Mouse (Mus musculus) left cerebral cortex, adult 8-10 months (tissue): ENCODE measurements around the gene Wfdc6b. TPM values are rescaled to one million over a fixed set of nuclear protein-coding genes. Genes with fewer than 3 reads are reported as not detected.
"Not testable (repeated sequence)": the region's sequence is repeated elsewhere in the genome, so short reads cannot be mapped to it uniquely, and the experiment has no call there.

ENCODE experiments used
- DNase-seq, 2 experiments: peaks; one replicate each; pipeline ENCODE4 v3.0.0; 2022; ENCODE audit warnings: low spot score in 2 of 2
- total RNA-seq, 4 experiments: library from RNA; stranded (reverse); gene quantifications; 2 replicates each; pipeline ENCODE4 v1.2.4; 2022

Wfdc6b gene
- not detected for total RNA-seq

DNA sequence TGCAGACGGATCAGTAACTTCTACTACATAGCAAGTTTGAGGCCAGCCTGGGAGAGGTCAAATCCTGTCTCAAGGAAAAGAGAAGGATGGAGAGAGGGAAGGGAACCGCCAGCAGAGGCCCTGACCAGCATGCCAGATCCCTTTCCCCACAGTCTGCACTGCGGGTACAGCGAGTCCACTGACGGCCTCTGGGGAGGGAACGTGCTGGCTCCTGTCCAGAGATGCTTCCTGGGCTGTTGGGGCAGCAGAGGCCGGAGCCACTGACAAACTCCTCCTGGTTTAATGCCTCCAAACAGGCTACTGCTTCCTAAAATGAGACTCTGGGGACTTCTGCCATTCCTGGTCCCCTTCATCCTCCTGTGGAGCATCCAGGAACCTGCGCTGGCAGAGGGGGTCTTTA is at the start of gene Wfdc6b, which contains the start of gene Wfdc8:
Gene Wfdc6b, plus strand, starts transcription at position 52 of the 400 bp plus-strand sequence.
Gene Wfdc8, minus strand, starts transcription at position 156 of the 400 bp plus-strand sequence.
- DNase-seq, result not testable (repeated sequence)

DNA sequence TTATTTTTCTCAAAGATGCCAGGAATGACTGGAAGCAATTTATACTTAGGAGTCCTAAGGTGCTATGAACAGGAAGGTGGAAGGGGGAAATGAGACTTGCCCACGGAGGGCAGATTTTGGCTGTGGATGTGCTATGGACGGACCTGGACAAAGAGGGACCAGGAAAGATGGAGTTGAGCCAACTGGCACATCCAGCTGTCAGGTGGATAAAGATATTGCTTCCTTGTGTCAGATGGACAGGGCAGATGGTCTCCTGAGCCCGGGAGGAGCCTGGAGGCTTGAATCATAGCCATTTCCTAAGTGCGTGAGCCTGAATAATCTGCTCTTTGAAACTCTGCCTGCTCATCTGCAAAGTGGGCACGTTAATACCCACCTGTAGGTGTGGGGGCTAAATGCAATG is 49.0 kb upstream of the Wfdc6b start:
- DNase-seq, result no peak

DNA sequence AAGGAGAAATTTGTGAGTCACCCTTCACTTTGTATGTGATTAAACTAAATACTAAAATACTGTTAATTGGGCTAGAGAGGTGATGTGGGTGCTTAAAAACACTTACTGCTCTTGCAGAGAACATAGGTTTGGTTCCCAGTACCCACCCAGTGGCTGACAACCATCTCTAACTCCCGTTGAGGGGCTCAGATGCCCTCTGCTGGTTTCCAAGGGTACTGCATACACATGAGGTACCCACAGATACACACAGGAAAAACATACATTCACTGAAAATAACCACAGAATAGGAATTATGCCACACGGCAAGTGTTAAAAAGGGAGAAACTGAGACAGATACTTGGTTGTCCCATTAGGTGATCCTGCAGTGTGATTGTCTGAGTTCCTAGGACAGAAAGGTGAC is 46.3 kb upstream of the Wfdc6b start:
- no peak for DNase-seq

DNA sequence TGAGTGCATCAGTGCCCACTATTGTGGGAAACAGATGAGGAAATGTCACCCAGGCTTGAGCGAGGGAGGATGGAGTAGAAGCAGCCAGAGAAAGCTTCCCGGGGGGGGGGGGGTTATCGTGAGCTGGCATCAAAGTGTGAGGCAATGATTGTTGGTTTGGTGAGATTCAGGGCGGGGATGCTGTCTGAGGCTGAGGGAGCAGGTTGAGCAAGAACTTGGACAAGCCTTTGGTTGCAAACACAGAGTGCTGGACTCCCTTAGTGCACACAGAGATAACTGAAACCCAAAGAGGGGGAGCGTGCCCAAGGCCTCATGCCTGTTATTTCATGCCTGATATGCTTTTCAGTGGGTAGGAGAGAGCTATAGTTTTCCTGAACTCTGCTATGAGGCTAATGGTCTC is 45.9 kb upstream of the Wfdc6b start:
- DNase-seq, result no peak

DNA sequence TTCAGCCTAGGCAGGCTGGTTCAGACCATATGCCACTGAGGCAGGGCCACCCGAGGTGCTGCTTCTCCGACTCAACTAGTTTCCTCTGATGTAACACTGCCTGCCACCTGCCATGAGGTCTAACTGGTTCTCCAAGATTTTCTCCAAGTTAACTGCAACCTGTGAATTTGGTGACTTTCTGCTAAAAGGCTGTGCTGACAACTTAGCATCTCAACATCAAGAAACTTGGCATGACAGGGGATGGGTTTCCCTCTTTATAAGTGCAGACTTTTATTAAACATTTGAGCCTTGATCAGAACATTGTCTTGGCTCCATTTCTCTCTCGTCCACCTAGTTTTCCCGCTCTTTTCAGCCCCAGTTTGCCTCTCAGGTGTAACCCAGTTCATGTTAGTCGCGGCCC is 40.0 kb upstream of the Wfdc6b start, which contains the start of gene Spint3:
Gene Spint3, minus strand, starts transcription at position 101 of the 400 bp plus-strand sequence.
- DNase-seq, result not testable (repeated sequence)

DNA sequence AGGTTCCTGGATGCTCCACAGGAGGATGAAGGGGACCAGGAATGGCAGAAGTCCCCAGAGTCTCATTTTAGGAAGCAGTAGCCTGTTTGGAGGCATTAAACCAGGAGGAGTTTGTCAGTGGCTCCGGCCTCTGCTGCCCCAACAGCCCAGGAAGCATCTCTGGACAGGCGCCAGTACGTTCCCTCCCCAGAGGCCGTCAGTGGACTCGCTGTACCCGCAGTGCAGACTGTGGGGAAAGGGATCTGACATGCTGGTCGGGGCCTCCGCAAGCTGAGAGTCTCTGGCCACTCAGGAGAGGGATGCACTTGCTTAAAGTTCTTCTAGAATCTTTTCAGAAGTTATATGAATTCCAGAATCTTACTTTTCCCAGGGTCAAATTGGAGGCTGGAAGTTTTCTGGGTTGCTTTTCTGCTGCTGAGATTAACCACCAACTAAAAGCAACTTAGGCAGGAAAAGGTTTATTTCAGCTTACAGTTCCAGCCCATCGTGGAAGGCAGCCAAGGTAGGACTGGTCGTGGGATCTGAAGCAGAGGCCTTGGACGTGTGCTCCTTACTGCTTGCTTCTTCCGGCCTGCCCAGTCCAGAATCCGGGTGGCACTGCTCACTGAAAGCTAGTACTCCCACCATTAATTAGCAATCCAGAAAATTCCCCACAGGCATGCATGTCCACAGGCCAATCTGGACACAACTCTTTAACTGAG is 28.1 kb upstream of the Wfdc6b start, which contains the start of gene Wfdc6a:
Gene Wfdc6a, minus strand, starts transcription at position 423 of the 701 bp plus-strand sequence.
- DNase-seq, result not testable (repeated sequence)

DNA sequence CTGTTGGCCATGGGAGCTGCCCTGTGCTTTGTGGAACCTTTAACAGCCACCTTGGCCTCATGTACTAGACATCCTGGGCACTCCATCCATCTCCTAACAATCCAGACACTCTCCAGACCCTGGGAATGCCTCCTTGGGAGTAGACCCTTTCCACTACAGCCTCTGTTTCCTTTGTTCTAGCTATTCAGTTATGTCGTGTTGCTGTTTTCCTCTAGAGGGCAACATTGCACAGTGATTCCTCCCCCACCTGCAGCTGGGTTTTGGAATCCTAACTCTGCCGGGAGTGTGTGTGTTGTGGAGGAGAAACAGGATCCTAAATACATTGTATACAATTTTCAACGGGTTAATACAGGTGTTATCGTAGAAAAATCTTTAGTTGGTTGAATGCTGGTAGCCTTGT is 21.3 kb upstream of the Wfdc6b start:
- DNase-seq, result no peak

DNA sequence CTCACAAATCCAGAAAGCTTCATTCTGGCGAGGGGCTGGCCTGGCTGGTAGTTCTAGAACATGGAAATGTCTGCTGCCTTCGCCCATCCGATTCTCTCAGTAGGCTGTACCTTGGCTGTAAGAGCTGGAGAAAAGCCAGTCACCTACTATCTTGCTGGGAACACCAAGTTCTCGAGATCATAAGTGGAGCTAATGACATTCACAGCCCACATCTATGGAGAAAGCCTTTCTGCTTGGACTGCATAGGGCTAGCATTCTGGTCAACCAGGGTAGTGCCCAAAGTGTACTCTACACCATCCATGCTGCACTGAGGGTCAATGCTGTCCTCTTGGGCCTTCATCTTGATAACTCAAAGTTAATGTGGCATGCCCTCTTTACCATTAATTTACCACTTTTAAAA is 19.8 kb upstream of the Wfdc6b start, which contains the start of gene Eppin:
Gene Eppin, minus strand, starts transcription at position 101 of the 400 bp plus-strand sequence.
- no peak for DNase-seq

DNA sequence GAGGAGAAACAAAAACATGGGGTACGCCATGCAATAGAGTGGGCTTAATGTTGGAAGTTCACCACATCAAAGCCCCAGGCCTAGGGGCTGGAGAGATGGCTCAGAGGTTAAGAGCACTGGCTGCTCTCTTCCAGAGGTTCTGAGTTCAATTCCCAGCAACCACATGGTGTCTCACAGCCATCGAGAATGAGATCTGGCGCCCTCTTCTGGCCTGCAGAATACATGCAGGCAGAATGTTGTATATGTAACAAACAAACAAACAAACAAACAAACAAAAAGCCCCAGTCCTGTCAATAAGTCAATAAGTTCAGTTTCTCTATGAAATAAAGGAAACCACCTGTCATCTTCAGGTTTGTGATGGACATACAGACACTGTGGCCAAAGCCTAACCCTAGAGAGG is 13.1 kb upstream of the Wfdc6b start:
- no peak for DNase-seq

DNA sequence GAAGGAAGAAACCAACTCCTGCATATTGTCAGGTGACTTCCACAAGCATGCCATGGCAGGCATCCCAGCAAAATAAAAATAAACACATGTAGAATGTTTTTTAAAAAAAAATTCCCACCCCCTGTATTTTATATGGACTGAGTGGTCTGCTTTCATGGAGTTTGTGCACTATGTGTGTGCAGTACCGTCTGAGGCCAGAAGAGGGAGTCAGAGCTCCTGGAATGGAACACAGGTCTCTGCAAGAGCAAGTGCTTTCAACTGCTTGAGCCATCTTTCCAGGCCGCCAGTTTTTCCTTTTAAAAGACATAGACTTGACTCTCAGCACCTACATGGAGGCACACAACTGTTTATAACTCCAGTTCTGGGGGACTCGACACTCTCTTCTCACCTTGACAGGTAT is 9.8 kb upstream of the Wfdc6b start:
- DNase-seq, result no peak

DNA sequence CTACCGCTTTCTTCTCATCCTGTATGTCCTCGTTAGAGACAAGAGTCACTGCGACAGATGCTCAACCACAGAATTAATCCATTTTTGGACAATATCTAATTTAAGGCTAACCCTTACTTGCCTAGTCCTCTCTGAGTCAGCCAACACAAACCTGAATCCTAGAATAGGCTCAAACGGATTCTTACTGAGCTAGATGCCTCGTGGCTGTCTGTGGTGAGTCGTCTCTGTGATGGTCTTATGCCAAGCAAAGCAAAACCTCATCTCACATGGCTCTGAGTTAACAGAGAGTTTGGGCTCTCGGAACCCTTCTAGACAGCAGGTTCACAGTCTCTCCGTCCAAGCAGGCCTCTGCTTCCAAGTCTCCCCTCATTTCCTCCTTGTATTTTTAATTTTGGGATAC is 8.9 kb upstream of the Wfdc6b start:
- peak in 1 of 2 experiments; percentile 15 for DNase-seq

DNA sequence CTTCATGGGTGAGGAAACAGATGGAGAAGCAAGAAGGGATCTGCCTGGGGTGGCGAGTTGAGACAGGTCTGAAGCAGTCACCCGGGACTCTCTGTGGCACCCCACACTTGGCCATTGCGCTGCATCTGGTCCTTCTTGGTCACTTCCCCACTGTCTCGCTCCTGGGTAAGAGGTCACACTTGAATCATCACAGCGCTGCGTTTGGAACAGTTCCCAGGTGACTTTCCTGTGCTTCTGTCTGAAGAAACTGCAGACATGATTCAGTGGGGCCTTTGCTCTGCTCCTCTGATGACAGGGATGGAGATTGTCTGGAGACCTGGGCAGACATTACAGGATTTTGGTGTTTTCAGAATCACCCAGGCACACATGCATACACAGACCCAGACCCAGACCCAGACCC is 4.5 kb upstream of the Wfdc6b start:
- no peak for DNase-seq

DNA sequence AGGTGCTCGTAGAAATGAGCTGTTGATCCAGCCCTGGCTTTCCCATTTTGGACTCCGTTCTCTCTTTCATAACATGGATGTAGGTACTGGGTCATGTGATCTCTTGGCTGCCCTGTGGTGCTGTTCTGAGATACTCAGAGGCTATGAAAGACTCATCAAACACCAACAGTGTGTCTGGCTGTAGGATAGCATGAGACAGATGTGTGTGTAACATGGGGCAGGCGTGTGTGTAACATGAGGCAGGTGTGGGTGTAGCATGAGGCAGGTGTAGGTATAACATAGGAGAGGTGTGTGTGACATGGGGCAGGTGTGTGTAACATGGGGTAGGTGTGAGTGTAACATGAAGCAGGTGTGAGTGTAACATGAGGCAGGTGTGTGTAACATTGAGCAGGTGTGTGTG is 2.1 kb downstream of the Wfdc6b start:
- no peak for DNase-seq

DNA sequence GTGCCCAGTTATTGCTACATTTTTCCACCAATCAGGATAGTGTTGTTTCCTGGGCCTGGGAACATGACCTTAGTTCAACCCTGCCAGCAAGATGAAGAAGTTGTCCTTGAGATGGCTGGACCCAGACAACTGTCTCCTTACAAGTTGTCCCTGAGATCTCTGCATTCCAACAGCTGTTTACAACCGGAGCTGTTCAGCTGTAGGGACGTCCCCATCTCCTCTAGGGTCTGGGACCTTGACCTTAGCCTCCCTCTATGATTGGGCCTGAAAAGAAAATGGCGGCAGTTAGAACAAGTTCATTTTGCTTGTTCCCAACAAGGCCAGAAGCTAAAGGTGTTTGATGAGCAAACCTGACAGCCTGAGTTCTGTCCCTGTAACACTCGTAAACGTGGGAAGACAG is 5.7 kb downstream of the Wfdc6b start:
- DNase-seq, result no peak

DNA sequence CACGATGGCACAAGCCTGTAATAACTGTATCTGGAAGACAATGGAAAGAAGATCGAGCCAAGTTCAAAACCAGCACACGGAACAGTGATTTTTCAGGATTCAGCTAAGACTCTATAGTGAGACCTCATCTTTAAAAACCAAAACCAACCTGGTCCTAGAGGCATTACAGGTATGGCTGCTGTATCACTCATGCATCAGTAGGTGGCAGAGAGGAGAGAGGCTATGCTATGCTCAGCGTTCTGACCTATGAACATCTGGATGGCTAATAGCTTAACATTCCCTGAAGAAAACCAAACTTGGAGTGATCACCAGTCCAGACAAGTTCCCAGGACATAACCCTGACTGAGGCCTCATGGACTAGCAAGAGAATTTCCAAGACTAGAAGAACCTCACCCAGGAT is 8.5 kb downstream of the Wfdc6b start:
- DNase-seq, result no peak

DNA sequence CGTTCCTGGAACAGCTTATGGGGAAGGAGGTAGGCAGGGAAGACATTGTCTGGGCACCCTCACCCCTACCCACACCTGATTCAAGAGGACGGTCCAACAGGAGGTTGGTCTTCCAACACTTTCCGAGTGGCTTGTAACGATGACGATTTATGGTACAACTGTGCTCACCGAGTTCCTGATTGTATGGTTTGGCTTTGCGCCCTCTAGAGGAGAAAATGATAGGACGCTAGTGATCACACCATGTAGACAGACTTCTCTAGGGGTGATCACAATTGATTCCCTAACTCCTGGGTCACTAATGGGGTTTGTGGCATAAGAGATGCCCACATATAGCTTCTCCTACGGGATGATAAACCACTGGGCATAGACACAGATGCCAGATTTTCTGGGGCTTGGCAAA is 21.9 kb downstream of the Wfdc6b start:
- no peak for DNase-seq

DNA sequence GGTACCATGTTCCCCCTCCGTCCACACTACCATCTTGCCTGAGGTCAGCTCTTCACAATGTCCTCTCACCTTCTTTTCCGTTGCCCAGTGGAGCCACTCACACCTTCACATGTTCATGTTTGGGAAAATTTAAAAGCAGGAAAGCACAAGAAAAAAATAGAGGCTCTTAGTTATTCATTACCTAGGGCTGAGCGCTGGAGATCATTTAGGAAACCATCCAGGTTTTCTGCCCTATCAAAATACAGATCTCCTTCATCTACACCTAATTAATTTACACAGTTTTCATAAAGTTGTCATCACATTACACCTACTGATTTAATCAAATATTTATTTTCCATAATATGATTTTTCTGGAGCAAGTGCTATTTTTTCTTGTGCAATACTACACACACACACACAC is 25.4 kb downstream of the Wfdc6b start, which contains the start of gene Wfdc16:
Gene Wfdc16, minus strand, starts transcription at position 101 of the 400 bp plus-strand sequence.
- DNase-seq, result no peak

DNA sequence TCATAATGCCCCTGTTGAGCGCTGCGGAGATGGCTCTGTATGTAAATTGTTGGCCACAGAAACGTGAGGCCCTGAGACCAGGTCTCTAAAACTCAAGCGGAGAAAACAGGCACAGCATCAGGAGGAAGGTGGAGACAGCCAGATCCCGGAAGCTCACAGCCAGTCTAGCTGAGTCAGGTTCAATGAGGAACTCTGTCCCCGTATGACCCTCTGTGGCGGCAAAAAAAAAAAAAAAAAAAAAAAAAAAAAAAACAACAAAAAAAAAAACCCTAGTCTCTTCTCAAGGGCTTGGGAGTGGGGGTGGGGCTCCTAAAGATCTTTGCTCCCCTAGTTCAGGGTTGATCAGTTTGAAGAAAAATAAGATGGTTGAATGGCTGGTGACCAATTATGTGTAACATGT is 27.8 kb downstream of the Wfdc6b start:
- no peak for DNase-seq

DNA sequence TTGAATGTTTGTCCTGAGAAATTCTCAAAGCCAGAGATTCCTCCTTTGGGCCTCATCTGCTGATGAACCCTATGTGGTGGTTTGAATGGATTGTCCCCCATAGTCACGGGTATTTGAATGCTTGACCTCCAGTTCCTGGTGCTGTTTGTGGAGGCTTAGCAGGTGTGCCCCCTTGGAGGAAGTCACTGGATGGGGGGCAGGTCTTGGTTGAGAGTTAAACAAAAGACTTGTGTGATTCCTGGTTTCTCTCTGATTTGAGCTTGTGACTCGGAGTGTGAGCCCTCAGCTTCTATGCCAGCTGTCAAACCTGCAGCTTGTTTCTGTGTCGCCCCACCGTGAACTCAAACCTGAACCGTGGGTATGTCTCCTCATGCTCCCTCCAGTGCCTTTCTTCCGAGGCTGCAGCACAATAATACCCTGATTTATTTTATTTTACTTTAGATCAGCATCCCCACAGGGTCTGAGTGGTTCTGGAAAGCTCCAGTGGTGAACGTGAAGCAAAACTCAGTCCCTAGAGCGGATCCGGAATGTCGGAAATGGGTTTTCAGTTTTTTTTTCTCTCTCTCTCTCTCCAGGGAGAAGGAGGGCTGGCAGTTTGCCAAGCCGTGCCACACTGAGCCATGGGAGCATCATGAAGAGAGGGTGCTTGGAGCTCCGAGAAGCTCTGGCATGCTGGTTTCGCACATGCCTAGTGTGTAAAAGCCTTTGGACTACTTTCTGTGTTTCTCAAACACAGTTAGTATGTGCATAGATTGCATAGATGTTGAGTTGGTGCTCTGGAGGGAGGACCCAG is 28.8 kb downstream of the Wfdc6b start:
- no peak for DNase-seq

DNA sequence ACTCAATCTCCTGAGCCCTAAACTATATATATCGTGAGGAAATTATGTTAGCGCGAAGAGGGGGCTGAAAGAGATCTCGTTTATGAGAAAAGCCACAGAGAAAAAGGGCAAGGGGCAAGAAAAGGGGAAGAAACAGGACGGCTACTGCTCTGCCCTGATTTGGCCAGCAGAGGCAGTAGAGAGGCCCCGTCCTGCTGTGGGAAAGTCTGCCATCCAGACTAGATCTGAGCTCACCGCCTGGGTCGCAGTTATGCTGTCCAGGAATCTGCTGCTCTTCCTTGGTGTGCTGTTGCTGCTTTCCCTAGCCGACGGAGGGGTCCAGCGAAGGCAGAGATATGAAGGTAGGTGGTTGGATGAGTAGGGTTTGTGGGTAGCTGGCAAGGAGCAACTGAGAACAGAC is 42.5 kb downstream of the Wfdc6b start, which contains the start of gene Wfdc10:
Gene Wfdc10, plus strand, starts transcription at position 189 of the 400 bp plus-strand sequence.
- DNase-seq, result no peak

DNA sequence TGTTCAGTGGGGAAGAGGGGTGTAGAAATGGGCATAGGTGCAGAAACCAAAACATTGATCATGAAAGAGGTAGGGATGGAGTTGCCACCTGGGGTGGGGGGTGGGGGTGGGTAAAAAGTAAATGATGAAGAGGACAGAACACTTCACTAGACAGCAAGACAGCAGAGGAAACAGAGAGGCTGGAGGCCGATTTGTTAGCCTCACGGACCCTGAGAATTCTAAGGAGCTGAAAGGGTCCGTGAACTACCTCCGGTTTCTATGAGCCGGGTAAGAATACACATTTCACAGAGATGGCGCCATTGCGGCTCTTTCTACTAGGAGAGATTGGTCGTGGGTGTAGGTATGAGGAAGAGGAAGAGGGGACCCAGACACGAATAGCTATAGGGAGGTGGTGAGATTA is 43.2 kb downstream of the Wfdc6b start, which contains the start of gene Wfdc9:
Gene Wfdc9, minus strand, starts transcription at position 101 of the 400 bp plus-strand sequence.
- no peak for DNase-seq

DNA sequence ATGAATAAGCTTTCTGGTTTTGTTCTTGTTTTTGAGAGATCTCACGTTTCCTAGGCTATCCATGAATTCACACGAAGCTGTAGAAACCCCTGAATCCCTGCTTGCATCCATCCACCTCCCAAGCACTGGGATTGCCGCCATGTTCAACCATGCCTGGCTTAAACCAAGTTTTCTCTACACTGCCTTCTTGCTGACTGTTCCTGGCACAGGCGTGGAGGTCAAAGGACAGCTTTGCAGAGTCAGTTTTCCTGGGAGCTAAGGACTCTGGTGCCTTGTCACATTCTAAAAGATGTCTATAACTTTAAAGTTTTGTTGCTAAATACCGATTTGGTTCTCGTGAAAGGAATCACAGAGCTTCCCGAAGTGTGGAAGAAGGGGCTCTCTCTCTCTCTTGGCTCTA is 51.5 kb downstream of the Wfdc6b start:
- no peak for DNase-seq
